Mouse (Mus musculus) left cerebral cortex, adult 8-10 months (tissue): ENCODE measurements around the gene Ube2h. TPM values are rescaled to one million over a fixed set of nuclear protein-coding genes. Genes with fewer than 3 reads are reported as not detected.

Source experiments
- DNase-seq, 2 experiments: peaks; one replicate each; pipeline ENCODE4 v3.0.0; 2022; ENCODE audit warnings: low spot score in 2 of 2
- total RNA-seq, 4 experiments: library from RNA; stranded (reverse); gene quantifications; 2 replicates each; pipeline ENCODE4 v1.2.4; 2022

Gene Ube2h
- total RNA-seq, 4 experiments from 2014 or later, result 85.2 to 87.7 (median 87.5) TPM

- DNase-seq, result no peak
These were observed 58.4 kb downstream of the Ube2h start for GRCm38 (mm10) chr6:30245940-30246339.

- DNase-seq, result no peak
These were observed 58.9 kb downstream of the Ube2h start for GRCm38 (mm10) chr6:30245397-30245796.

GRCm38 (mm10) chr6:30243347-30244007, 60.9 kb downstream of the Ube2h start:
- no peak for DNase-seq

- no peak for DNase-seq
These were observed 61.4 kb downstream of the Ube2h start for GRCm38 (mm10) chr6:30242928-30243327.

- no peak for DNase-seq
These were observed 64.2 kb downstream of the Ube2h start for GRCm38 (mm10) chr6:30240105-30240504.

GRCm38 (mm10) chr6:30239207-30239606, 65.1 kb downstream of the Ube2h start:
- DNase-seq, result no peak

- no peak for DNase-seq
These were observed 66.3 kb downstream of the Ube2h start for GRCm38 (mm10) chr6:30238079-30238478.

- DNase-seq, result peak in 1 of 2 experiments; percentile 38
These were observed 67.8 kb downstream of the Ube2h start for GRCm38 (mm10) chr6:30236564-30236963.

- DNase-seq, result no peak
These were observed 72.5 kb downstream of the Ube2h start for GRCm38 (mm10) chr6:30231758-30232293.

GRCm38 (mm10) chr6:30230246-30230645, 74.1 kb downstream of the Ube2h start:
- DNase-seq, result no peak

GRCm38 (mm10) chr6:30228921-30229320, 75.4 kb downstream of the Ube2h start:
- no peak for DNase-seq

- DNase-seq, result no peak
These were observed 76.0 kb downstream of the Ube2h start for GRCm38 (mm10) chr6:30228353-30228752.

GRCm38 (mm10) chr6:30226971-30227700, 77.2 kb downstream of the Ube2h start:
- no peak for DNase-seq

GRCm38 (mm10) chr6:30224693-30225092, 79.6 kb downstream of the Ube2h start:
- no peak for DNase-seq

- DNase-seq, result no peak
These were observed 82.0 kb downstream of the Ube2h start for GRCm38 (mm10) chr6:30222321-30222720.

- DNase-seq, result no peak
These were observed 86.8 kb downstream of the Ube2h start for GRCm38 (mm10) chr6:30217581-30217980.

GRCm38 (mm10) chr6:30212468-30212867, 91.9 kb downstream of the Ube2h start:
- no peak for DNase-seq

GRCm38 (mm10) chr6:30211641-30212455, 92.5 kb downstream of the Ube2h start:
- DNase-seq, result no peak

GRCm38 (mm10) chr6:30210788-30211187, 93.6 kb downstream of the Ube2h start:
- peak; percentile 23 to 43 for DNase-seq

- DNase-seq, result no peak
These were observed 95.5 kb downstream of the Ube2h start for GRCm38 (mm10) chr6:30208844-30209243.

GRCm38 (mm10) chr6:30205587-30206202, 98.6 kb downstream of the Ube2h start:
- peak; percentile 37 to 50 for DNase-seq
